ENCODE assay signal across 37 mouse cellular contexts in genomic region chr7:131317587-131317986, GRCm38 (mm10). TPM values are rescaled to one million over a fixed set of nuclear protein-coding genes. Genes with fewer than 3 reads are reported as not detected.
A peak's percentile ranks its signal among the peaks of the same experiment; 100 is the strongest.
DNase-seq lines count a peak whose midpoint lies in the region; ATAC-seq lines count a peak whose summit lies in the region.
"Had no signal": no experiment of that assay in that cellular context is flagged by ENCODE, and none has a peak within 500 bp of the region (broad histone marks: within the 10 kb centered on the region; RNA-seq: fewer than 3 reads in every experiment).

No protein-coding gene starts in this region.

- WGBS in limb, embryonic 11.5 days = 63% methylated on average over 12 of the region's 12 CpGs
- 65% methylated on average over 12 of the region's 12 CpGs for WGBS in limb, embryonic 10.5 days
- WGBS in embryonic facial prominence, embryonic 10.5 days = 70% methylated on average over 12 of the region's 12 CpGs

- DNase-seq in limb, embryonic 11.5 days (ENCODE audit: low spot score) = peak; percentile 24
- no peak for DNase-seq in limb, embryonic 10.5 days (ENCODE audit: low spot score)
- peak; percentile 79 for DNase-seq in R1 (ENCODE audit: low read depth, low spot score)
- DNase-seq in embryonic facial prominence, embryonic 10.5 days (ENCODE audit: low spot score) = peak; percentile 14
- no peak for DNase-seq in lung, postnatal 10 days
- DNase-seq in frontal cortex, postnatal 36 days (ENCODE audit: low spot score in 2 of 2) = no peak
- DNase-seq in right cerebral cortex, adult 2 months (ENCODE audit: low spot score in 2 of 2) = no peak
- DNase-seq: adrenal gland, postnatal 25 days; cerebellum, adult 11-12 months; cerebellum, adult 9-11 months; gastrocnemius, postnatal 25 days; heart, adult 2 months; kidney, adult 18-20 months; kidney, postnatal 25 days; lung, postnatal 4 days; spleen, adult 18-20 months; thymus, adult 18-20 months; thymus, postnatal 25 days had no signal

- no peak overlapping the region for H3K4me3 ChIP-seq in limb, embryonic 11.5 days (ENCODE audit: low read depth, low read length)
- no peak overlapping the region for H3K4me3 ChIP-seq in limb, embryonic 10.5 days
- H3K4me3 ChIP-seq in embryonic facial prominence, embryonic 10.5 days = no peak overlapping the region
- H3K4me3 ChIP-seq: erythroblast, embryonic 14.5 days; heart, adult 2 months; heart, embryonic 12.5 days; hindbrain, embryonic 15.5 days; kidney, embryonic 15.5 days; limb, embryonic 13.5 days; lung, embryonic 15.5 days; megakaryocyte, embryonic 14.5 days; midbrain, embryonic 13.5 days; neural tube, embryonic 13.5 days had no signal

- H3K9me3 ChIP-seq in limb, embryonic 11.5 days (ENCODE audit: control insufficient read depth, low read length) = no peaks in the 10 kb centered on the region
- H3K9me3 ChIP-seq in limb, embryonic 10.5 days (replicated peaks) = no peaks in the 10 kb centered on the region
- no peaks in the 10 kb centered on the region for H3K9me3 ChIP-seq in embryonic facial prominence, embryonic 10.5 days
- H3K9me3 ChIP-seq: G1E; heart, embryonic 12.5 days; hindbrain, embryonic 15.5 days; kidney, embryonic 15.5 days; limb, embryonic 13.5 days; lung, embryonic 15.5 days; megakaryocyte, embryonic 14.5 days; midbrain, embryonic 13.5 days; neural tube, embryonic 13.5 days had no signal

- H3K36me3 ChIP-seq in limb, embryonic 11.5 days (ENCODE audit: control insufficient read depth, insufficient read depth, low read length) = no peaks in the 10 kb centered on the region
- no peaks in the 10 kb centered on the region for H3K36me3 ChIP-seq in limb, embryonic 10.5 days
- H3K36me3 ChIP-seq in embryonic facial prominence, embryonic 10.5 days (replicated peaks) = no peaks in the 10 kb centered on the region
- H3K36me3 ChIP-seq: G1E; heart, embryonic 12.5 days; hindbrain, embryonic 15.5 days; kidney, embryonic 15.5 days; limb, embryonic 13.5 days; lung, embryonic 15.5 days; midbrain, embryonic 13.5 days; neural tube, embryonic 13.5 days had no signal

- H3K4me2 ChIP-seq in limb, embryonic 11.5 days (ENCODE audit: low read depth, severe bottlenecking) = no peak overlapping the region
- H3K4me2 ChIP-seq: heart, embryonic 12.5 days; hindbrain, embryonic 15.5 days; kidney, embryonic 15.5 days; limb, embryonic 13.5 days; liver, embryonic 11.5 days; lung, embryonic 15.5 days; midbrain, embryonic 13.5 days; neural tube, embryonic 13.5 days had no signal

- no peaks in the 10 kb centered on the region for H3K27me3 ChIP-seq in limb, embryonic 11.5 days (ENCODE audit: control insufficient read depth, insufficient read depth, low read length)
- H3K27me3 ChIP-seq in limb, embryonic 10.5 days (ENCODE audit: low read depth, poor library complexity, severe bottlenecking) = no peaks in the 10 kb centered on the region
- H3K27me3 ChIP-seq in embryonic facial prominence, embryonic 10.5 days (replicated peaks; ENCODE audit: low read depth, poor library complexity, severe bottlenecking) = no peaks in the 10 kb centered on the region
- H3K27me3 ChIP-seq: heart, embryonic 12.5 days; hindbrain, embryonic 15.5 days; kidney, embryonic 15.5 days; limb, embryonic 13.5 days; lung, embryonic 15.5 days; midbrain, embryonic 13.5 days; neural tube, embryonic 13.5 days had no signal

- no peak overlapping the region for H3K27ac ChIP-seq in limb, embryonic 11.5 days (replicated peaks; ENCODE audit: low read depth, low read length)
- no peak overlapping the region for H3K27ac ChIP-seq in limb, embryonic 10.5 days
- no peak overlapping the region for H3K27ac ChIP-seq in embryonic facial prominence, embryonic 10.5 days (replicated peaks)
- H3K27ac ChIP-seq: heart, adult 2 months; hindbrain, embryonic 15.5 days; kidney, embryonic 15.5 days; limb, embryonic 13.5 days; lung, embryonic 15.5 days; midbrain, embryonic 13.5 days; neural tube, embryonic 13.5 days; stomach, postnatal 0 days had no signal

- ATAC-seq in limb, embryonic 11.5 days (ENCODE audit: insufficient number of reproducible peaks, low FRiP score, low TSS enrichment, low read depth) = no peak
- ATAC-seq: CD4-positive, CD25-positive, alpha-beta regulatory T cell, adult 4 months; forebrain, embryonic 16.5 days; inflammation-experienced regulatory T-cells, adult 6 months; midbrain, embryonic 13.5 days had no signal

- no peak overlapping the region for H3K9ac ChIP-seq in limb, embryonic 11.5 days (ENCODE audit: low read length)
- H3K9ac ChIP-seq: heart, embryonic 12.5 days; hindbrain, embryonic 15.5 days; kidney, embryonic 15.5 days; limb, embryonic 13.5 days; lung, embryonic 15.5 days; midbrain, embryonic 13.5 days; neural tube, embryonic 13.5 days had no signal

- H3K4me1 ChIP-seq in limb, embryonic 11.5 days (ENCODE audit: control insufficient read depth, insufficient read depth, low read length) = no peaks in the 10 kb centered on the region
- H3K4me1 ChIP-seq in limb, embryonic 10.5 days = no peaks in the 10 kb centered on the region
- H3K4me1 ChIP-seq in embryonic facial prominence, embryonic 10.5 days = no peaks in the 10 kb centered on the region
- H3K4me1 ChIP-seq: hindbrain, embryonic 15.5 days; kidney, embryonic 15.5 days; limb, embryonic 13.5 days; lung, embryonic 15.5 days; megakaryocyte, embryonic 14.5 days; midbrain, embryonic 13.5 days; neural tube, embryonic 13.5 days had no signal

RNA-seq across cellular contexts. Expression of gene Cuzd1, which starts 4.5 kb away (rescaled TPM):
- not detected in 2 replicates for polyA plus RNA-seq in limb, embryonic 11.5 days (2014; fragmentation: Nextera tagmentation; extraction: Ambion mirVana)
- polyA plus RNA-seq in limb, embryonic 10.5 days (2016; fragmentation: Nextera tagmentation; extraction: Ambion mirVana) = not detected in 2 replicates
- polyA plus RNA-seq in embryonic facial prominence, embryonic 10.5 days (2016; fragmentation: Nextera tagmentation; extraction: Ambion mirVana) = not detected in 2 replicates
- polyA plus RNA-seq: CD4-positive, CD25-positive, alpha-beta regulatory T cell, adult 4 months; erythroblast, embryonic 14.5 days; forebrain, embryonic 11.5 days; forebrain, embryonic 16.5 days; G1E; hindbrain, embryonic 15.5 days; inflammation-experienced regulatory T-cells, adult 6 months; kidney, embryonic 15.5 days; limb, embryonic 13.5 days; liver, embryonic 11.5 days; liver, embryonic 16.5 days; midbrain, embryonic 13.5 days; neural tube, embryonic 13.5 days had no signal

RNA-seq across cellular contexts. Expression of gene Fam24b, which starts 11.7 kb away (rescaled TPM):
- polyA plus RNA-seq in limb, embryonic 11.5 days (2014; fragmentation: Nextera tagmentation; extraction: Ambion mirVana) = not detected in 2 replicates
- not detected in 2 replicates for polyA plus RNA-seq in limb, embryonic 10.5 days (2016; fragmentation: Nextera tagmentation; extraction: Ambion mirVana)
- polyA plus RNA-seq in embryonic facial prominence, embryonic 10.5 days (2016; fragmentation: Nextera tagmentation; extraction: Ambion mirVana) = not detected in 2 replicates
- polyA plus RNA-seq: CD4-positive, CD25-positive, alpha-beta regulatory T cell, adult 4 months; embryonic facial prominence, embryonic 14.5 days; erythroblast, embryonic 14.5 days; forebrain, embryonic 11.5 days; forebrain, embryonic 16.5 days; G1E; heart, adult 2 months; heart, embryonic 12.5 days; heart, postnatal 0 days; hindbrain, embryonic 15.5 days; inflammation-experienced regulatory T-cells, adult 6 months; kidney, embryonic 15.5 days; limb, embryonic 13.5 days; liver, embryonic 16.5 days; lung, embryonic 15.5 days; neural tube, embryonic 13.5 days; stomach, postnatal 0 days had no signal

RNA-seq across cellular contexts. Expression of gene Fam24a, which starts 16.1 kb away (rescaled TPM):
- polyA plus RNA-seq in limb, embryonic 11.5 days (2014; fragmentation: Nextera tagmentation; extraction: Ambion mirVana) = not detected in 2 replicates
- not detected in 2 replicates for polyA plus RNA-seq in limb, embryonic 10.5 days (2016; fragmentation: Nextera tagmentation; extraction: Ambion mirVana)
- polyA plus RNA-seq in embryonic facial prominence, embryonic 10.5 days (2016; fragmentation: Nextera tagmentation; extraction: Ambion mirVana) = not detected in 2 replicates
- polyA plus RNA-seq: CD4-positive, CD25-positive, alpha-beta regulatory T cell, adult 4 months; erythroblast, embryonic 14.5 days; forebrain, embryonic 11.5 days; forebrain, embryonic 16.5 days; G1E; heart, adult 2 months; heart, embryonic 12.5 days; heart, postnatal 0 days; hindbrain, embryonic 15.5 days; inflammation-experienced regulatory T-cells, adult 6 months; kidney, embryonic 15.5 days; limb, embryonic 13.5 days; liver, embryonic 11.5 days; liver, embryonic 16.5 days; lung, embryonic 15.5 days; midbrain, embryonic 13.5 days; neural tube, embryonic 13.5 days; stomach, postnatal 0 days had no signal

RNA-seq across cellular contexts. Expression of gene 2310057M21Rik, which starts 45.0 kb away (rescaled TPM):
- polyA plus RNA-seq in limb, embryonic 11.5 days (2014; fragmentation: Nextera tagmentation; extraction: Ambion mirVana) = 18.6 and 24.3 TPM in 2 replicates
- 22.6 and 25.5 TPM in 2 replicates for polyA plus RNA-seq in limb, embryonic 10.5 days (2016; fragmentation: Nextera tagmentation; extraction: Ambion mirVana)
- 20.8 and 23.9 TPM in 2 replicates for polyA plus RNA-seq in embryonic facial prominence, embryonic 10.5 days (2016; fragmentation: Nextera tagmentation; extraction: Ambion mirVana)

RNA-seq across cellular contexts. Expression of gene Pstk, which starts 53.4 kb away (rescaled TPM):
- polyA plus RNA-seq in limb, embryonic 11.5 days (2014; fragmentation: Nextera tagmentation; extraction: Ambion mirVana) = 69.0 and 69.5 TPM in 2 replicates
- 68.0 and 79.4 TPM in 2 replicates for polyA plus RNA-seq in limb, embryonic 10.5 days (2016; fragmentation: Nextera tagmentation; extraction: Ambion mirVana)
- 71.4 and 75.2 TPM in 2 replicates for polyA plus RNA-seq in embryonic facial prominence, embryonic 10.5 days (2016; fragmentation: Nextera tagmentation; extraction: Ambion mirVana)

Comparison
In these comparisons a context has a peak if more than half of its experiments do, and no peak if none do; other contexts are left out.
1. DNase-seq: peak in limb, embryonic 11.5 days (single experiment), R1 (single experiment) and embryonic facial prominence, embryonic 10.5 days (single experiment); none in limb, embryonic 10.5 days (single experiment), lung, postnatal 10 days (single experiment), frontal cortex, postnatal 36 days (0 of 2) and right cerebral cortex, adult 2 months (0 of 2).